Mouse (Mus musculus) left cerebral cortex, postnatal 14 days (tissue): Measurements from ENCODE around the gene Prkn. TPM values are rescaled to one million over a fixed set of nuclear protein-coding genes. Genes with fewer than 3 reads are reported as not detected.

Experiments used
- DNase-seq, 2 experiments: peaks; one replicate each; pipeline ENCODE4 v3.0.0; 2021 to 2022; ENCODE audit warnings: low spot score in 2 of 2, mixed read lengths in 1 of 2
- intact Hi-C: fragments of 180-260 bp; cut with DNase I; formaldehyde crosslinking; loops from one replicate; pipeline ENCODE4 v1.15.1; 2025
- total RNA-seq, 2 experiments: library from RNA; stranded (reverse); gene quantifications; 2 replicates each; pipeline ENCODE4 v1.2.3; 2021

Gene Prkn
- total RNA-seq, 2 experiments from 2014 or later, result 16.3 to 16.7 TPM

DNA sequence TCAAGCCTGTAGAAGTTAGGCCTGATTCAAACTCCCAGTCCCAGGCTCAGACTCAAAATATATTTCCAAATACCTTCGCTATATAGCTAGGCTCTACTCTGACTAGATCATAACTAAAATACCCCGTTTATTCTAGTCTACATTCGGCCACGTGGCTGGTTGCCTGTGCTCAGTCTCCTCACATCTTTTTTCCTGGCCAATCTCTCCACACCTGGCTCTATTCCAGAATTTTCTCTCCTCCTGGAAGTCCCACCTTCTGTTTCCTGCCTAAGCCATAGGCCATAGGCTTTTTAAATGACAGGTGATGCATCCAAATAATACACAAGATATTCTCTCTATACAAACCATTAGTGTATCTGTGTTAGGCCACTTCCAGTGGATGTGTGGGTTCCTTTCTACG, 901.0 kb downstream of the Prkn start:
- DNase-seq, result no peak
- intact Hi-C loops, result no loop called here

DNA sequence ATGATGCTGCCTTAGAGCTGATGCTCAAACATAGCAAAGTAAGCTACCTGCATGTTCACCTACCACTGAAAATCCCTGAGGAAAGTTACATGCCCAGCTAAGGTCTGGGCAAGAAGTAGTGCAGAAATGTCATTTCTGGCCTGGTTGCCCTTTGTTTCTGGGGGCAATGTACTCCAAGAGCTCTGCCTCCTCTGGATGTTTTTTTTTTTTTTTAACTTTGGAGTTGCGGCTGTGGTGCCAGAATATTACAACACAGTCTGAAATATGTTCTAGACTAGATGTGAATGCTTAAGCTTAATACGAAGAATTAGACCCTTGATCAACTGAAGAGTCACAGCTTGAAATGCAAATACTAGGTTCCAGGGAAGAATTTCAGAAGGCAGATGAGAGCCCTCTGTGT, 911.1 kb downstream of the Prkn start:
- DNase-seq, result no peak
- intact Hi-C loops, result no loop called here

DNA sequence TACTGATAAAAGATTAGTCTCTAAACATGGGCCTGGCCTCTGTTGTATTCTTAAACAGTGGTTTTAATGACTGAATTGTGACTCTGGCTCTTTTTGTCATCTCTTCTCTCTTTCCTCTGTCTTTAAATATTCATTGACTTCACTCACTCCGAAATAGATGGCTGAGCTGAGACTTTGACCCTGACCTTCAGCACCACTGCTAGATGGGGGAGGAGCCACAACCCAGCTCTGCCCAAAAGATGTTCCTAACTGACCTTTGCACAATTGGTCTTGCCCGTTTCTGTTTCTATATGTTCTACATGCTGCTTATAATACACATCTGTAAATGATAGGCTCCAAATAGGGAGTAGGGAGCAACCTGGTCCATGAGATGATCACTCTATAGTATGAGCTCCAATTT, 912.5 kb downstream of the Prkn start:
- intact Hi-C loops, result no loop called here
- DNase-seq, result no peak

DNA sequence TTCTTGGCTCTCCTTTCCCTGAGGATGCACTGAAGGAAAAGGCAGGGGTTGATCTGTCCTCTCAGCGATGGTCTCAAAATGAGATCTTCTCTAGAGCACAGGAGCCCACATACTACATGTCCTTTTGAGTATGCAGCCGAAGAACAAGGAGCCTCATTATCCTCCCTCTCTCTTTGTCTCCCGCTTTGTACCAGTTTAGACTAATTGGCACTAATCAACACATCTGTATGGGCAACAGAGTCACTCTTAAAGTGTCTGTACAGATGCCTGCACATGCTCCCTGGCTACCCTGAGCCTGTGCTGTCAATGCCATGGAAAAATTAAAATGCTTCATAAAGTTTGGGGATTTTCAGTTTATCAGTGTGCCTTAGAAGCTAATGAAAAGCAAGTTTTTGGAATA, 924.9 kb downstream of the Prkn start:
- no peak for DNase-seq
- intact Hi-C loops, result no loop called here

DNA sequence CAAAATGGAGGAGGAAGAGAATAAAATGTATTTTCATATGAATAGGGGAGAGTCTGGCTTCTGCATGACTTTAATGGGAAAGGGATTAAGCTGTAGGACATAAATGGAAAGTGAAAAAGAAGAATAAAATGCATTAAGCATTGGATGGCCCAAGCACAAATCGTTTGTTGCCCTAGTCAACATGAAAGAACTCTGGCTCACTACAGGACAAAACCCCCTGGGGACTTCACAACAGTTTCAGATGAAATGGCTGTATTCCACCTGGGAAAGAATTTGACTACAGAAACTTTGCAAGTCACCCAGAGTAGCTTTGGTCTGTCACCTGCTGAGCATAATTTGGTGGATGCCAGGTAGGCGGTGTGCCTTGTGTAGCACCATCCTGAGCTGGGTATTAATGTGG, 925.4 kb downstream of the Prkn start:
- no peak for DNase-seq
- intact Hi-C loops, result no loop called here

DNA sequence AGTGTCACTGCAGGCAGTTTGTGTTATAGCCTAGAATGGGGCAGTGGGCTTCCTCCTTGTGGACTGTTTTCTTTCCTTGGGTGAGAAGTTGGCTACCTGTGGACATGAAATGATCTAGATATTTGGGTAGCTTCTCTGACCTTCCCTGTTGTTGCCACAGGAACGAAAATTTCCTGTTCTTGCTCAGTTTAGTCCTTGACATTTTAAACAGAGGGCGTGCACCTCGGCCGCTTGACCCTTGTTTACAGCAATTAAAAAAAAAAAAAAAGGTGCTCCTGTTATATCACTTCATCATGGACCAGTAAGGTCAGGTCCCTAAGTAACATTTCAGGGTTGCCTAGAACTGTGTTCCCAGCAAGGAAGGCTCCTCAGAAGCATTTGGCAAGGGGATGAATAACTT, 927.1 kb downstream of the Prkn start:
- no peak for DNase-seq
- intact Hi-C loops, result no loop called here

DNA sequence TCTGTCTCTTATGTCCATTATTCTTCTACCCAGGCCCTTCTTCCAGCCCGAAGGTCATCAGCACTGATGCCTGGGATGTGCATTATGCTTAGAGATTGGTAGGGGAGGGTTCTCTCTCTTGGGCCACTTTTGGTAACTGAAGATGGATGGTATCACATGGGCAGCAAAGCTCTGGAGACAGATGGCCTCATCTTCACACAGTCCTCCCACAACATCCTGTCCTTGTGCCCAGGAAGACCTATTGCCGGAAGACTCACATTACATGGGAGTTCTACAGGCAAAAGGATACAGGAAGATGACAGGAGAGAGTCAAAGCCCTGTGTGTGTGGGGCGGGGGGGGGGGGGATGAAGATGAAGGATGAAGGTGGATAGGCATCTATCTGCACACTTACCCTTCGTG, 928.2 kb downstream of the Prkn start:
- no peak for DNase-seq
- intact Hi-C loops, result no loop called here

DNA sequence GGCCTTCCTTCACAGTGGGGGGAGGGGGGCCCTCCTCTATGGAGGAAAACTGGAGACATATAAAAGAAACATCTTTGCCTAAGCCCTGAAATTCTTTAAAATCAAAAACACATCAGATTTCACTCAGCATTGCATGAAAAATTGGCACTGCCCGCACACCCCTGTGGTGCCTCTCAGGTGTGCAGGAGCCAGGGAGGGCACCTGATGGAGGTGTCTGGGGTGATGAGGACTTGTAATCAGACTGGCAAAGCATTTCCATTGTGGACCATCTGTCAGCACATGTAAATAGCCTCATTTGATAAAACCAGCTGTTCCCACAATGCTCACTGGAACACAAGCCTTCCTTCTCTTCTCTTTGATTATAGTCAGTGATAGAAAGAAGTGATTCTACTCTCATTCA, 928.8 kb downstream of the Prkn start:
- intact Hi-C loops, result no loop called here

DNA sequence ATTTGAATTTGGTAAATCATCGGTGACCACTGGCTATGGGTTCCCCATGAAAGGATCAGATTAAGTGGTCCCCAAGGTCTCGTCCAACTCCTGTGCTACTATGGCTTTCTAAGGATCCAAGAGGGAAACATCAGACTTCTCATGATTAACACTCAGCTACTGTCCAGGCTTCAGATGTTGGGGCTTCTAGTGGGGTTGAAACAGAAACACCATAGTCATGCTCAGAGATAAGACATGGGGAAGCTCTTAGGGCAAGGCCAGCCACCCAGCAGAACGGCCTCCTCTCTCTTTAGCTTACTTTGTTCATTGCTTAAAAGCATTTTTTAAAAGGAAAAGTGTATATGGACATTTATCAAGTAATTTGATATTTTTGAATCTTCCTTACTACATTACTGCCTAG, 929.3 kb downstream of the Prkn start:
- no peak for DNase-seq
- intact Hi-C loops, result no loop called here

More for the DNA sequence above, 928.8 kb downstream of the Prkn start:
- no peak for DNase-seq

DNA sequence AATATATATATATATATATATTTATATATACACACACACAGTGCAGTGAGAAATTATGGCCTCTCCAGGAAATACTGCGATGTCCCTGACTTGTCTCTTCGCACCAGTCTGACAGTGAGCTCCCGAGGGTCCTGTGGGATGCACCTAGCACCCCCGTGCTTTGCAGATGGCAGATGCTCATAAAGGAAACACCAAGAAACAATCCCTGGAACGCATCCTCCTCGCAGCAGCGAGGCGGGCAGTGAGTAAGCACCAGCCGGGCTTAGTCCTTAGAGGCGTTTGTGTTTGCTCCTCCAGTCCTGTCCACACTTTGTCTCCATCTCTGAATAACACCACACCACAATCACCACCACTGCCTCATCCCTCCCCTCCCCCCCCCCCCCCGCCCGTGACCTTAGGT, 939.4 kb downstream of the Prkn start:
- DNase-seq, result no peak
- intact Hi-C loops, result no loop called here

DNA sequence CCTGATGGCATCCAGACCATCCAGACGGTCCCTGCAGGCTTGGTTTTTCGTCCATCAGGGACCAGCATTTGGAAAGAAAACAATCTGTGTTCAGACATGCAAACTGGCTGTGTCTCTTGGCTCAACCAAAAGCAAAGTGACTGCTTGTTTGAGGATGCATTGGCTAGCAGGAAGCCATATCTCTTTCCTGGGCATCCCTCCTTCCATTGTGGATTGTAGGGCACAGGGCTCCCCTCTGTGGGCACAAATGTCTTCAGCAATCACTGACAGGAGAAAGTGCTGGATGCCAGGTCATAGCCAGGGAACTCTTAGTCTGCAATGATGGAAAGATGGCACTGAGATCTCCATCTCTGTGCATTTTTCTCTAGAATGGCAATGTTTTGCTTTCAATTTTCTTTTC, 939.8 kb downstream of the Prkn start:
- DNase-seq, result no peak

DNA sequence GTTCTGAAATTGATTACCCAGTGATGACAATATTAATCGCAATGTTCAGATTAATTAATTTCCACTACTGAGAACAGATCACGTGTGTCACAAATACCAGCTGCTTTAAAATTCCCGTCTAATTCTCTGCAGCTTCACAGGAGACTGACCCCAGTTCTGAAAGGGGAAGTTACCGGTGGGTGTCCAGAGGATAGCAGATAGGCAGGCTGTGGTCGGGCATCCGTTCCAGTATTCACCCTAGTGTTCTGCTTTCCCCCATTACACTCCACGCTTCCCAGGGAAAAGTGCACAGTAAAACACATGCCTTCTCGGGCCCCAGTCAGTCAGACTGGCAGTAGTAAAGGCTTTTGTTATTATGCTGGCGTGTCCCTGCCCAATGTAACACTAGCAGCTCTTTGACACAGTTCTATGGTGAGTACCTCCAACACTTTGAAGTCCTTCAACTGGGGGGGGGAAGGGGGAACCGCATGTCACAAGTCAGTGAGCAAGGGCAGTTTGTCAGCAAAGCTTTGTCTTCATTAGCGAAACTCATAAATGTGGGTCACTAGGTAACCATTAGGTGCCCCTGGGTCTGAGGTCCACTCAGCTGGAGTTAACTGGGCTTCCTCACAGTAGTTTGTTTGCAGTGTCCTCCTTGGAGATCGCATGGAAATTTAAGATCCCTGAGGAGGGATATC, 940.8 kb downstream of the Prkn start:
- DNase-seq, result no peak
- intact Hi-C loops, result no loop called here

More for the DNA sequence above, 939.8 kb downstream of the Prkn start:
- intact Hi-C loops, result no loop called here

DNA sequence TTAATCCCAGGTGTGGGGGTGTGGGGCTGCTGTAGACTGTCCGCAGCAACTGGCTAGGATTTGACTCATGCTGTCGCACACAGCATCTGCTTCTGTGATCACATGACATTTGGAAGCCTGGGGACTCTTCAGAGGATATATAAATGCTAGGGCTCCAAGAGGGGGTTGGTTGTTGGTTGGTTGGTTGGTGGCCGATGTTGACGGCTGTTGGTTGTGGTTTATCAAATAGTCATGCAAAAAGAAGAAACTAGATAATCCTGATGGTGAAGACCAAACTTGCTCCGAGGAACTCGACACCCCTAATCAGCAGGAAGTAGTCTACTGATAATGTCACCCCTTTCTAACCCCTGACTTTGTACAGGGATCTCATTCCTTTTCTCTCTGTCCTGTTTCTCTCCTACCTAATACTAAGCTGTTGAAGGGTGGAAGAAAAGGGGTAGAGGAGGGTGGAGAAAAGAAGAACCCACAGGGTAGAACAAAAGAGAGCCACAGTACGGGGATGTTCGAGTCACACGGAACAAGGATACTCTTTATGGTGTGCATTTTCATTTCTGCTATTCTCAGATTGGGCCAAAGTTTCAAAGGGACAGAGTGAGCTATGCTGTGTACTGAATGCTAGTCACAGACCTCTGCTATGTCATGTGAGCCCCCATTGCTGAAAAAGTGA, 948.2 kb downstream of the Prkn start:
- intact Hi-C loops, result no loop called here
- no peak for DNase-seq

DNA sequence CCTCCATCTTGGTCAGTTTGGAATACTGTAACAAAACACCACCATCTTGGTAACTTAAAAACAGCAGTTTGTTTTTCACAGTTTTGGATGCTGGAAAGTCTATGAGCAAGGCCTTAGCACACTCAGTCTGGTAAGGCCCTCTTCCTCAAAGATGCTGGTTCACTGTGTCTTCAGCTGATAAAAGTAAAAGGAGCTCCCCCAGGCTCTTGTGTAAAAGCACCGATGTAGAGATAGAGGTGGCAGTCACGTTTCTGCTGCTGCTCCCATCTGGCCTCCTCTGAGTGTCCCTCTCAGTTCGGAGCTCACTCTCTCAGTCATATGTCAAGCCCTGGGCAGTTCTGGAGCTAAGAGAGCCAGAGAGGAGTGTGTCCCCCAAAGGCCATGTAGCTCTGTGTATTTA, 955.8 kb downstream of the Prkn start:
- intact Hi-C loops, result no loop called here
- DNase-seq, result no peak

DNA sequence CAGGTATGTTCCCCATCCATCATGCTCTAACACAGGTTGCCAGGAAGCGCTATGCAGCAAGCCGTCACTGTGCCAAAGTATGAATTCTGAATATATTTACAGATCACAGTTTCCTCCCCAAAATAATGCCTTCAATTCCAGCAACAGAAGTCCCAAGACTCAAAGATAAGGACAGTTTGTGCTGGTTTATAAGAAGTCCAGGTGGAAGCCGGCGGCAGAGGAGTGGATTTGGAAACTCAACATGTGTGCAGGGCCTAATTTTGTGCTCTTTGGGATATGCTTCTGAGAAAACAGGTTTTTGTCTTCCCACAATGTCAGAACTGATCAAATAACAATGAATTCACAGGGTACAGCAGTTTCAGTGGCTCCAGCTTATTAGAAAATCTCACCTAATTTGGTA, 961.0 kb downstream of the Prkn start:
- DNase-seq, result peak in 1 of 2 experiments; percentile 13
- intact Hi-C loops, result no loop called here

DNA sequence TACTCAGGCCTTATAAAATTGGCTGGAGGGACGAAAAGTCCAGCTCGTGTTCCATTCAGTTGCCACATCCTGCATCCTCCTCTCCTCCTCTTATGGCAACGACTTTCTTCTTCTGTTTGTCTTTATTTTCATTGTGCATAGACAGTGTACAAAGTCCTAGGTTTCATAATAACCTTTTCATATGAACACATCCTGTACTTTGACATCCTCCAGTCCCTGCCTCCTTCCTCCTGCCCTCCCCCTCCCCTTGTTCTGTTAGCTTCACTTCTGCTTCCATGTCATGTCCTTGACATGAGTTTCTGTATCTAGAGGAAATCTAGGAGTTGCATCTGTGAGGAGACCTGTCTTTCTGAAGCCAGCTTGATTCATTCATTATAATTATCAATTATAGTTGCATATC, 967.1 kb downstream of the Prkn start:
- no peak for DNase-seq
- intact Hi-C loops, result no loop called here

DNA sequence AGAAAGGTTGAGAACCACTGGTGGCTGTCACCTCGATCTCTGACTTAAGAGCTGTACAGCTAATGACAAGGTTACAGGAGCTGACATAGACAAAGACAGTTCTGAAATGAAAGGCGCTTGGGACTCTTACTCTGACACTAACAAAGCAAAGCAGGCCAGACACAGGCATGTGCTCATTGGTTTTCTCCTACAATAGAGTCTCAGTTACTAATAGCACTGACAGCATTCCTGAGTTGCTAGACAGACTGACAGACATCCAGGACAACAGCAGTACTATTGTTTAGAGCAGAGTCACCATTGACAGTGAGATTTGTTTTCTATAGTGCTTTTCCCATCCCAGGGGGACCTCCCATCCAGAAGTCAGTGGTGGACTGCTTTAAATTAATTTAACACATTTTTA, 977.7 kb downstream of the Prkn start:
- no peak for DNase-seq
- intact Hi-C loops, result no loop called here

DNA sequence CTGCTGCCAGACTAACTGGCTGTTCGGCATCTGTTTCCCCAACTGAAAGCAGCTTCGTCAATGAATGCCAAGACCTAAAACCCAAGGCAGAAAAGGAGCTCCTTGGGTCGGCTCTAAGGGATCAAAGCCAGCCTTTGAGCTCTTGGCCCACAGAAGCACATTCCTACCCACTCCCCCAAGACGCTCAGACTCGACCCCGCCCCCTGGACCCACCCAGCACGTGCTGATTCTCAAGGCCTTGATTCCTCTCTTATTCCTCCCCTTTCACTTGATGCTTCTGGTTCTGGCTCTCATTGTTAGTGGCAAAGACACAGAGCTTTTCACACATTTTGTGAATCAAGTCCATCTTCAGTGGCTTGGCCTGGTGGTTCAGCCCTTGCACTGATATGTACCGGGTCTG, 979.3 kb downstream of the Prkn start:
- intact Hi-C loops, result no loop called here
- no peak for DNase-seq

DNA sequence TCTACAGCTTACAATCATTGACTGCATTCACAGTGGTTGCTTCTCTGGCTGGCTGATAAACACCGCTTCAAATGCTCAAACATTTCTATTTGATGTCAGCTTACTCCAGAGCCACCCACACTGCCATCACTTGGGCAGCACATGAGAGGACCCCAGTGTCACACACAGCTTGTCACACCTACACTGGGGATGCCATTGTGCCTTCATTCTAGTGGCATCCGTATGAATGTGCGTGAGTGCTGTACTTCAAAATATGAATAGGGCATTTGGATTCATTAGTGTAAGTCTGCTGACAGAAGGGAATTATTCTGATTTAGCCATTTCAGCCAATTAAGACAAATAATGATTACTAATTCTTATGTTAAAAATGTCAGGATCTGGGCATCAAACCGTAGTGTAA, 980.6 kb downstream of the Prkn start:
- intact Hi-C loops, result no loop called here

DNA sequence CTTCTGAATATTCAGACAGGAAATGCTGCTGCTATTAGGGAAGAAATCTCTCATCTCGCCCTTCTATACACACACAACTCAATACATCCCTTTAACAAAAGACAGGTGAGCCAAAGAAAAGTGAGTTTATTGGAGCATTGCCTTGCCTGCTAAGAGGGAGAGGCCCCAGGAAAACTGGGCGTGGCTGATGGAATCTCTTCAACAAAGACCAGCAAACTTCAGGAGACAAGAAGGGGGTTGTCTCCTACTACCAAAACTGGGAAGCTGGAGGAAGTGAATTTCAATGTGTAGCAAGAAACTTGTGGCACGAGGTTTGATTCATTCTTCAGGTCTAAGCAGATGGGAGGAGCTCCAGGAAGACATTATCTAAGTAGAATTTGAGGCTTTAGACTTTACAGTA, 989.3 kb downstream of the Prkn start:
- intact Hi-C loops, result no loop called here
- no peak for DNase-seq

More for the DNA sequence above, 980.6 kb downstream of the Prkn start:
- DNase-seq, result no peak

DNA sequence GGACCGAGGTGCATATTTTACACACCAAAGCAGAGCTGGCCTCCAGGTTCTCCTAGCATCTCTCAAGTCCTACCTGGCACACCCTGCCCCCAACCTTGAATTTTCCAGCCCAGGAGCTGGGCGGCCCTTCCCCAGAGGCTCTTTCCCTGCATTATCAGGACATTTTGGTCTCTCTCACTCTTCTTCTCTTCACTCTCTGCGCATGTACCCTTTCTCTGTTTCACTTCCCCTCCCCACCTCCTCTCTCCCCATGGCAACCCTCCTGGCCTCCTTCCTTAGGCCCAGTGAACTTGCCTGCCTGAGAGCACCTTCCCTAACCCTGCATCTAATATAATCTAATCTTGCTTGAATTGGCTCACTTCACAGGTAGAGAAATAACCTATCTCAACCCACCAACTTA, 996.9 kb downstream of the Prkn start:
- DNase-seq, result no peak
- intact Hi-C loops, result no loop called here

DNA sequence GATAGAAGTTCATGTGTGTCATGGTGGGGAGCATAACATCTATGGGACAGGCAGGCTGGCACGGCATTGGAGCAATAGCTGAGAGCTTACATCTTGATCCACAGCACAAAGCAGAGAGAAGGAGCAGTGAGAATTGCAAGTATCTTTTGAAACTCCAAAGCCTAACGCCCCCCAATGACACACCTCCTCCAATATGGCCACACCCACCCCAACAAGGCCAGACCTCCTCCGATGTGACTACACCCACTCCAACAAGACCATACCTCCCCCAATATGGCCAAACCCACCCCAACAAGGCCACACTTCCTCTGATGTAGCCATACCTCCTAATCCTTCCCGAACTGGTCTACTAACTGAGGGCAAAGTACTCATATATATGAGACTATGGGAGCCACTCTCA, 1004.3 kb downstream of the Prkn start:
- intact Hi-C loops, result no loop called here
- DNase-seq, result no peak
